Mouse (Mus musculus) embryonic facial prominence, embryonic 11.5 days (tissue): Measurements from ENCODE around the gene Prp2. TPM values are rescaled to one million over a fixed set of nuclear protein-coding genes. Genes with fewer than 3 reads are reported as not detected.
"Not testable (repeated sequence)": the region's sequence is repeated elsewhere in the genome, so short reads cannot be mapped to it uniquely, and the experiment has no call there.

Experiments used
- ATAC-seq: fragments of 200-750 bp; cut with Nextera tagmentation; replicated peaks from 2 replicates; pipeline ENCODE4 v1.8.0; 2017; ENCODE audit warnings: low read depth; ENCODE audit not compliant: insufficient number of reproducible peaks, low FRiP score, low TSS enrichment
- DNase-seq: peaks from one replicate; pipeline ENCODE4 v3.0.0-alpha.2; 2015; ENCODE audit warnings: low spot score
- H3K27ac ChIP-seq: fragments of 300-500 bp; sonication (generic); replicated peaks from 2 replicates; pipeline ENCODE4 v1.5.1; 2014; ENCODE audit warnings: mild to moderate bottlenecking, low read depth, low read length, control low read depth
- H3K27me3 ChIP-seq: fragments of 300-500 bp; sonication (generic); 2 replicates; pipeline ENCODE4 v1.6.1; 2014; ENCODE audit warnings: mild to moderate bottlenecking, low read length, moderate library complexity, mixed read lengths; ENCODE audit not compliant: control insufficient read depth, insufficient read depth
- H3K36me3 ChIP-seq: fragments of 300-500 bp; sonication (generic); replicated peaks from 2 replicates; pipeline ENCODE4 v1.6.1; 2014; ENCODE audit warnings: low read depth, mild to moderate bottlenecking, low read length, moderate library complexity, mixed read lengths; ENCODE audit not compliant: control insufficient read depth, insufficient read depth
- H3K4me1 ChIP-seq: fragments of 300-500 bp; sonication (generic); 2 replicates; pipeline ENCODE4 v1.6.1; 2014; ENCODE audit warnings: low read length, mixed read lengths; ENCODE audit not compliant: control insufficient read depth, insufficient read depth
- H3K4me2 ChIP-seq: fragments of 300-500 bp; sonication (generic); 2 replicates; pipeline ENCODE4 v1.6.1; 2014; ENCODE audit warnings: low read depth, mild to moderate bottlenecking, control low read depth, low read length, moderate library complexity
- H3K4me3 ChIP-seq: fragments of 300-500 bp; sonication (generic); 2 replicates; pipeline ENCODE4 v1.5.1; 2014; ENCODE audit warnings: low read depth, low read length, control low read depth
- H3K9ac ChIP-seq: fragments of 300-500 bp; sonication (generic); replicated peaks from 2 replicates; pipeline ENCODE4 v1.6.1; 2014; ENCODE audit warnings: mild to moderate bottlenecking, control low read depth, low read length
- H3K9me3 ChIP-seq: fragments of 300-500 bp; sonication (generic); replicated peaks from 2 replicates; pipeline ENCODE4 v1.6.1; 2016; ENCODE audit warnings: mild to moderate bottlenecking, low read length, inconsistent platforms, mixed read lengths; ENCODE audit not compliant: control insufficient read depth
- WGBS: fragments of 180-500 bp; shearing (Covaris S2); extraction: QIAGEN DNeasy Blood & Tissue Kit; methylation state at CpG from one replicate; pipeline ENCODE4 v1.1.7; 2014; 5-methylcytosine and 5-hydroxymethylcytosine counted together
- polyA plus RNA-seq: library from polyadenylated mRNA; unstranded; fragments of >200 nt; fragmentation: Nextera tagmentation; extraction: Ambion mirVana; gene quantifications from 2 replicates; pipeline ENCODE4 v1.2.1, GENCODE M21; 2014

Prp2 gene
- not detected in 2 replicates for polyA plus RNA-seq

DNA sequence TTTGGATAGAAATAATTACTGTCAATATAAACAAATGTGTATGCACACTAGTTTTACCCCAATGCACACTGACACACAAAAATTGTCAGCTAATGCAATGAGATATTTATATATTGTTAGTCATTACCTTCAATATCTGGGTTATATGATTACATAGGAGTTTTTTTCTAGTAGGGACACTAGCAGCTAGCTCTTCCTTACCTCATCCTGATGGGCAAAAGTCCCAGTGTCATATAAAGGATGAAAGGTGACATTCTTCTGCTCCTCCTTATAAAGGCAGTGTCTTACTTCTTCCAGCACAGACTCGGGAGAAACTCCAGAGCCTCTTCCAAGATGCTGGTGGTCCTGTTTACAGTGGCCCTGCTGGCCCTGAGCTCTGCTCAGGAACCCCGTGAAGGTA, at the start of gene Prp2:
Gene Prp2, plus strand, starts transcription at position 301 of the 400 bp plus-strand sequence.
- not testable (repeated sequence) for H3K27me3 ChIP-seq

GRCm38 (mm10) chr6:132569509-132569908, 26.2 kb upstream of the Prp2 start, which contains the start of gene Prh1:
Gene Prh1 (plus strand): TSS chr6:132569809.
- not testable (repeated sequence) for H3K9me3 ChIP-seq, H3K27ac ChIP-seq, H3K36me3 ChIP-seq, H3K4me2 ChIP-seq, DNase-seq, H3K9ac ChIP-seq, ATAC-seq, H3K27me3 ChIP-seq, H3K4me3 ChIP-seq, H3K4me1 ChIP-seq
- WGBS: 64% methylated on average over 1 of the region's 1 CpGs

More for the DNA sequence above, at the start of gene Prp2:
- H3K36me3 ChIP-seq, H3K4me1 ChIP-seq, H3K27ac ChIP-seq, H3K4me3 ChIP-seq, DNase-seq, H3K4me2 ChIP-seq, H3K9me3 ChIP-seq, ATAC-seq, H3K9ac ChIP-seq: not testable (repeated sequence)
- 86% methylated on average over 2 of the region's 2 CpGs for WGBS

- H3K27me3 ChIP-seq: no peaks in the 10 kb centered on the region
- no peaks in the 10 kb centered on the region for H3K4me1 ChIP-seq
- no peak overlapping the region for H3K27ac ChIP-seq
- no peaks in the 10 kb centered on the region for H3K9me3 ChIP-seq
- H3K9ac ChIP-seq: no peak overlapping the region
- no peaks in the 10 kb centered on the region for H3K36me3 ChIP-seq
- no peak overlapping the region for H3K4me3 ChIP-seq
- no peak for ATAC-seq
- DNase-seq: peak; percentile 33
- H3K4me2 ChIP-seq: no peak overlapping the region
These were observed 53.7 kb downstream of the Prp2 start for GRCm38 (mm10) chr6:132649399-132649798.

Other genes with a start within 250 kb of the Prp2 start
- gene Gm8882, start 231.8 kb upstream of the Prp2 start, polyA plus RNA-seq: not detected in 2 replicates
- not detected in 2 replicates for gene Prh1, start 26.1 kb upstream of the Prp2 start, polyA plus RNA-seq
- gene A630073D07Rik, start 55.6 kb downstream of the Prp2 start, polyA plus RNA-seq: not detected in 2 replicates
- not detected in 2 replicates for gene Tas2r120, start 61.0 kb downstream of the Prp2 start, polyA plus RNA-seq
- gene Tas2r121, start 105.1 kb downstream of the Prp2 start, polyA plus RNA-seq: not detected in 2 replicates
- not detected in 2 replicates for gene Tas2r122, start 116.0 kb downstream of the Prp2 start, polyA plus RNA-seq
- gene Tas2r115, start 142.1 kb downstream of the Prp2 start, polyA plus RNA-seq: not detected in 2 replicates
- not detected in 2 replicates for gene Tas2r124, start 158.8 kb downstream of the Prp2 start, polyA plus RNA-seq
- gene Tas2r102, start 166.2 kb downstream of the Prp2 start, polyA plus RNA-seq: not detected in 2 replicates
- gene Tas2r136, start 182.2 kb downstream of the Prp2 start, polyA plus RNA-seq: not detected in 2 replicates
- gene Tas2r117, start 206.9 kb downstream of the Prp2 start, polyA plus RNA-seq: not detected in 2 replicates